Mouse (Mus musculus): Measurements from ENCODE around the gene Chd2.

DNA sequence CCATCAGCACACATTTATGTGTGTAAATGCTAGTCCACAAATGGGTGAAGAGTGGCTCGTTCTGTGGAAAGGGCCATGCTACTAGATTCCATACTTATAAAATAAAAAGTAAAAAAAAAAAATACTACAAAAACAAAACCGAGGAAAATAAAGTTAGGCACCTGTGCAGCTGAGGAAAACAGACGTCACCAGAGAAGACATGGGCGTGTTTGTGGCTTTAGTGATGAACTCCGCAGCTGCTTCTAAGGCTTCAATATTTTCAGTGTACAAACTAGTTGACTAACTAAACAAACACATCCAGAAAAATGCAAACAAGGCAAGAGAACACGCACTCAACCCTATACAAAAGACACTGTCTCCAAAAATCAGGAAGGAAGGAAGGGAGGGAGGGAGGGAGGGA lies 18.4 kb downstream of the Chd2 start:
- TF ChIP-seq CTCF (IDR thresholded peaks at IDR 0.05; ENCODE audit: low read depth, low read length) (no peak), POLR2A (IDR thresholded peaks at IDR 0.05; ENCODE audit: borderline replicate concordance, low read depth, low read length) (no peak)

All from bone marrow macrophage, adult 2 months (primary cell).